Mouse (Mus musculus): ENCODE data around the gene Ripor3. TPM values are rescaled to one million over a fixed set of nuclear protein-coding genes. Genes with fewer than 3 reads are reported as not detected.

Ripor3 gene
- polyA plus RNA-seq, 1 experiment from 2014 or later = 0.71 TPM

DNA sequence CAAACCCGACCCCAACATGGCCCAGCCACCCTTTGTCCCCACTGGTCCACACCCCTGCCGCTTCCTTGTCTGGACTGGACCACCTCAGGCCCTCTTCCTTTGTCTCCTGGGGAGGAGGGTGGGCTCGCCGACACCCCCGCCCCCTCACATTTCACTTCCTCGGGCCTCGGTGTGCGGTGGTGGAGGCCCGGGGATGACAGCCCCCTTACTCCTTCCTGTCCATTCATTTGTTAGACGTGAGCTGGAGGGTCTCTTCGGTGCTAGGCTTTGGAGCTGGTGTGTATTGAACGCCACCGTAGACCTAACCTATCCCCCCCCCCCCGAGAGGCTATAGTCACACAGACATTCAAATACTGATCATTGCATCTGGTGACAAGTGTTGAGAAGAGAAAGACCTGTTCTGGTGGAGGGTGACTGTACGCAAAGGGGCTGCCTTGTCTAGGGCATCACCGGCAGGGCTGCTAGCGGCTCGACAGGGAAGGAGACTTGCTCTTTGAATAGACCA lies 77.6 kb downstream of the Ripor3 start:
- under 1% methylated on average over 18 of the region's 18 CpGs for WGBS
- H3K27me3 ChIP-seq (ENCODE audit: insufficient read depth, poor library complexity, severe bottlenecking) = no peaks in the 10 kb centered on the region
- peak overlapping the region; percentile 89 for H3K4me3 ChIP-seq
- H3K36me3 ChIP-seq = peaks cover 3% of the 10 kb centered on the region; the same call in 1 of the 2 replicates
- peak; percentile 40 for DNase-seq (ENCODE audit: low spot score)
- peaks cover 50% of the 10 kb centered on the region for H3K4me1 ChIP-seq (replicated peaks)
- H3K27ac ChIP-seq = peak overlapping the region; percentile 92
- no peaks in the 10 kb centered on the region for H3K9me3 ChIP-seq

- H3K4me3 ChIP-seq = peak within 1 kb of the TSS; percentile 89
- peak; percentile 97 for DNase-seq (ENCODE audit: low spot score)
- H3K4me1 ChIP-seq (replicated peaks) = peaks cover 49% of the 10 kb centered on the region
- peaks cover 3% of the 10 kb centered on the region; the same call in 1 of the 2 replicates for H3K36me3 ChIP-seq
- under 1% methylated on average over 99 of the region's 99 CpGs for WGBS
- peak within 1 kb of the TSS; percentile 92 for H3K27ac ChIP-seq
- no peaks in the 10 kb centered on the region for H3K27me3 ChIP-seq (ENCODE audit: insufficient read depth, poor library complexity, severe bottlenecking)
- no peaks in the 10 kb centered on the region for H3K9me3 ChIP-seq
Measured at GRCm38 (mm10) chr2:167931985-167932726, 78.3 kb downstream of the Ripor3 start, which contains the start of gene Ptpn1. Gene Ptpn1 (plus strand): TSS chr2:167932057.

- Histone ChIP-seq H3K36me3 (peaks cover 3% of the 10 kb centered on the region; the same call in 1 of the 2 replicates), H3K27ac (peak overlapping the region; percentile 92; the same call in 1 of the 2 replicates), H3K9me3 (no peaks in the 10 kb centered on the region), H3K4me3 (peak overlapping the region; percentile 89), H3K27me3 (ENCODE audit: insufficient read depth, poor library complexity, severe bottlenecking) (no peaks in the 10 kb centered on the region), H3K4me1 (replicated peaks) (peaks cover 39% of the 10 kb centered on the region)
- 93% methylated on average over 3 of the region's 3 CpGs for WGBS
- DNase-seq (ENCODE audit: low spot score) = no peak
Measured at GRCm38 (mm10) chr2:167930975-167931374, 79.4 kb downstream of the Ripor3 start.

Other genes with a start within 250 kb of the Ripor3 start
- gene Ptpn1, start 78.6 kb downstream of the Ripor3 start, polyA plus RNA-seq (2016; fragmentation: Nextera tagmentation; extraction: Ambion mirVana) = 75.9 and 86.1 TPM in 2 replicates
- 6.2 and 8.1 TPM in 2 replicates for gene Pard6b, start 70.4 kb upstream of the Ripor3 start, polyA plus RNA-seq (2016; fragmentation: Nextera tagmentation; extraction: Ambion mirVana)
- gene Adnp, start 196.5 kb upstream of the Ripor3 start, polyA plus RNA-seq (2016; fragmentation: Nextera tagmentation; extraction: Ambion mirVana) = 2.3 and 2.7 TPM in 2 replicates
- 15.6 and 16.7 TPM in 2 replicates for gene Gm20716, start 219.7 kb upstream of the Ripor3 start, polyA plus RNA-seq (2016; fragmentation: Nextera tagmentation; extraction: Ambion mirVana)
- gene Dpm1, start 220.0 kb upstream of the Ripor3 start, polyA plus RNA-seq (2016; fragmentation: Nextera tagmentation; extraction: Ambion mirVana) = 72.3 and 78.8 TPM in 2 replicates
- gene Mocs3, start 220.0 kb upstream of the Ripor3 start, polyA plus RNA-seq (2016; fragmentation: Nextera tagmentation; extraction: Ambion mirVana) = 7.0 and 7.6 TPM in 2 replicates

Measured in hindbrain, embryonic 10.5 days (tissue).